Mouse (Mus musculus) right cerebral cortex, adult 18-20 months (tissue): ENCODE measurements at regions not wholly inside any gene's neighbourhood (a gene's known extent, or its start where the extent isn't known, plus 50 kb on each side); places are given as distances from the start of the nearest gene placed in this dataset.
A peak's percentile ranks its signal among the peaks of the same experiment; 100 is the strongest.

Experiments used
- DNase-seq: peaks from one replicate; pipeline ENCODE4 v3.0.0; 2022; ENCODE audit warnings: mixed read lengths

DNA sequence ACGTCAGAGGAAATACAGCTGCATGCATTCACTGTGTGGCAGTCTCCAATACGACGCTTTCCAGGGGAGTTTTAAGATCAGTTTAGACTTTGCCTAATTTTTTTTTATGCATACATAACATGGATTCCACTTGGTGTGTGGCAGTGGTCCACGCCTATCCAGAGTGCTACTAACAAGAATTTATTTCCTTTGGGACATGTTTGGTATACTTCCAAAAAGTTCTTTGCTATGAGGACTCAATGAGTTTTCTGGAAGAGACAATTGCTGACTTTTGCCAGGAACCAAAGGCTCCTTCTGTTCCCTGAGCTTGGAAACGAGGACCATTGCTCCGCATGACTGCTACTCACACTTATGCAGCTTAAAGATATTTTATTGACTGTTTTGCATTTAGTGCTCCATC, 59.2 kb downstream of the Marcks start:
- DNase-seq: no peak

- DNase-seq: peak; percentile 52
Measured at GRCm38 (mm10) chr10:37078439-37078838, 60.3 kb downstream of the Marcks start.

GRCm38 (mm10) chr10:37077741-37078140, 61.0 kb downstream of the Marcks start:
- DNase-seq: no peak

GRCm38 (mm10) chr10:37072834-37073233, 65.9 kb downstream of the Marcks start:
- peak; percentile 70 for DNase-seq

- DNase-seq: no peak
Measured at GRCm38 (mm10) chr10:37072061-37072460, 66.7 kb downstream of the Marcks start.

GRCm38 (mm10) chr10:37071420-37071819, 67.3 kb downstream of the Marcks start:
- DNase-seq: no peak
